Mouse (Mus musculus): ENCODE results near the gene Olfr281. TPM values are rescaled to one million over a fixed set of nuclear protein-coding genes. Genes with fewer than 3 reads are reported as not detected.

Olfr281 gene
- polyA plus RNA-seq, 1 experiment, result not detected

DNA sequence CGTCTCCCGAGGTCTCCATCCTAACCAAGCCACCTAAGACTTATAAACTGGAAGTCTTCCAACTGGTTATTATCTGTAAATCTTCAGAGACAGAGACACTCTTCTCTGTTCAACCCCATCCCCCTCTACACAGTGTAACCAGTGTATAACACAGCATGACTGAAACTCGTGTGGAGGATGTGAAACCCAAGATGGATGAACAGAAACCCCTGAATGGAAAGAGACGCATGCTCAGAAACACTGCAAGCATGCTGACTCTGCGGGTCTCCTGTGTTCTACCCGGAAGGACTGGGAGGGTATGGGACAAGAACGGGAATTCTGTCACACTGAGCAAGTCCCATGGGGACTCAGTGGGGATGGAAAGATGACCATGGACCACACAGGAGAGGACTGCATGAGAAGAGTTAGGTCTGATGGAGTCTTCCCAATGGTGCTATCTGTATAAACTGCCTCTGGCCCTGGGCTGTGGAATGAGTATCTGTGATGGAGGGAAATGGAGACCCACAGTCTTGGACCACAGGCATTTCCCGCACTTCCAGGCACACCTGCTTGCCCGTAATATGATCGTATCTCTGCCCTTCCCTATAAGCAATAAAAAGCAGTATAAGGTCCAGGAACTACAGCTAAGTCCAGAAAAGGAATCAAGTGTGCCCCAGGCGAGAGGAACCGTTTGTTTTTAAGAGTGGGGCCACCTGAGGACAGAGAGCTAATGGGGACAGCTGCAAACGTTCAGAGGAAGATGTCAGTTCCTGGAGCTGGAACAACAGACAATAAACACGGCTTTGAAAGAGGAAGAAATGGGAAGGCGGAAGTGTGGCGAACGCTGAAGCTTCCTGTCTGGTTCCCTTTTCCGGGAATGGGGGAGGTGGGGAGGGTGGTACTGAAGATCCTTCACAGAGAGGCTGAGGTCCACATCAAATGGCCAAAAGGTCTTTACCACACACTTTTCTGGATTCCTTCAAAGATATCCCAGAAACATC is 31.8 kb downstream of the Olfr281 start:
- TF ChIP-seq CTCF (IDR thresholded peaks at IDR 0.05; ENCODE audit: low read depth, low read length), result no peak
- TF ChIP-seq POLR2A (IDR thresholded peaks at IDR 0.05; ENCODE audit: borderline replicate concordance, low read depth, low read length), result no peak
- H3K4me1 ChIP-seq (ENCODE audit: control insufficient read depth, insufficient read depth, low read length), result peaks cover 14% of the 10 kb centered on the region
- H3K27ac ChIP-seq (ENCODE audit: insufficient read depth, low read depth, low read length), result peak overlapping the region; percentile 94
- peak overlapping the region; percentile 5; the same call in 1 of the 2 replicates for H3K4me3 ChIP-seq (ENCODE audit: insufficient read depth, low read length)

DNA sequence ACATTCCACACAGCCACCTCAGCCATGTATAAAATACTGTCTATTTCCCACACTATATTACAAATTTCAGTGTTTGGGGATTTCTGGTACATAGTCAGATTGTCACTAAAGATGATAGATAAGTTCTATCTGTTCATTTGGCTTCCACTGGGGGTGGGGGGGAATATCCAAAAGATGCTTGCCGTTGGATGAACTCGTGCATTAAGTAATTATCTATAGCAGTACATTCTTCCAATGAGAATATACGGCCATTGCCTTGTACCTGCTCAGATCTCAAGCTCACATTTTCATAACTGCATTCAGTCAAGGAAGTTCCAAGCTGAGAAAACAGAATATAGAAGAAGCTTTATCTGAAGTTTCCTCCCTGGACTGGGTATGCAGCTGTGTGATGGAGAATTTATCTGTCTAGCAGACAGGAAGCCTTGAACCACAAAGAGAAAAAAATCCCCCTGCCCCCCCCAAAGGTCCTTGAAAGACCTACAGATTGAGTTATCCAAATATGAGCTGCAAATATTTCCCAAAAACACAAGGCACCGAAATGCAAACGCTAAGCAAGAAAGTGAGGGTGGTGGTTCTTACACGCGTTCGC is 34.1 kb downstream of the Olfr281 start:
- Histone ChIP-seq H3K4me1 (ENCODE audit: control insufficient read depth, insufficient read depth, low read length) (peaks cover 14% of the 10 kb centered on the region), H3K27ac (ENCODE audit: insufficient read depth, low read depth, low read length) (no peak overlapping the region), H3K4me3 (ENCODE audit: insufficient read depth, low read length) (no peak overlapping the region)
- TF ChIP-seq POLR2A (IDR thresholded peaks at IDR 0.05; ENCODE audit: borderline replicate concordance, low read depth, low read length), result no peak
- TF ChIP-seq CTCF (IDR thresholded peaks at IDR 0.05; ENCODE audit: low read depth, low read length), result no peak

GRCm38 (mm10) chr15:98491332-98491731 is 38.9 kb downstream of the Olfr281 start:
- H3K27ac ChIP-seq (ENCODE audit: insufficient read depth, low read depth, low read length), result no peak overlapping the region
- H3K4me3 ChIP-seq (ENCODE audit: insufficient read depth, low read length), result no peak overlapping the region
- no peak for TF ChIP-seq POLR2A (IDR thresholded peaks at IDR 0.05; ENCODE audit: borderline replicate concordance, low read depth, low read length)
- TF ChIP-seq CTCF (IDR thresholded peaks at IDR 0.05; ENCODE audit: low read depth, low read length), result no peak

GRCm38 (mm10) chr15:98492102-98492501 is 39.7 kb downstream of the Olfr281 start, which contains the start of gene Olfr279:
Olfr279 (plus strand) TSS chr15:98492402.
- H3K27ac ChIP-seq (ENCODE audit: insufficient read depth, low read depth, low read length), result no peak within 1 kb of the TSS
- TF ChIP-seq CTCF (IDR thresholded peaks at IDR 0.05; ENCODE audit: low read depth, low read length), result no peak
- TF ChIP-seq POLR2A (IDR thresholded peaks at IDR 0.05; ENCODE audit: borderline replicate concordance, low read depth, low read length), result no peak
- H3K4me1 ChIP-seq (ENCODE audit: control insufficient read depth, insufficient read depth, low read length), result no peaks in the 10 kb centered on the region
- H3K4me3 ChIP-seq (ENCODE audit: insufficient read depth, low read length), result no peak within 1 kb of the TSS

More at GRCm38 (mm10) chr15:98491332-98491731, 38.9 kb downstream of the Olfr281 start:
- no peaks in the 10 kb centered on the region for H3K4me1 ChIP-seq (ENCODE audit: control insufficient read depth, insufficient read depth, low read length)

DNA sequence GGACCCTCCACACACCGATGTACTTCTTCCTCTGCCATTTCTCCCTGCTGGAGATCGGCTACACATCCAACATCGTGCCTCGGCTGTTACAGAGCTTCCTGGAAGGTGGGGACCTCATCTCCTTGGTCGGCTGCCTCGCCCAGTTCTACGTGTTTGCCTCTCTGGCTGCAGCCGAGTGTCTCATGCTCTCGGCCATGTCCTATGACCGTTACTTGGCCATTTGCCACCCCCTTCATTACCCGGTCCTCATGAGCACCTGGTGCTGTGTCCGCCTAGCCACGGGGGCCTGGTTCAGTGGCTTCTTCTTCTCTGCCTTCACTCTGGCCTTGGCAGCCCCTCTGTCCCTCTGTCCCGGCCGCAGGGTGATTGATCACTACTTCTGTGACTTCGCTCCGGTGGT is 45.2 kb downstream of the Olfr281 start:
- Histone ChIP-seq H3K27ac (ENCODE audit: insufficient read depth, low read depth, low read length) (no peak overlapping the region), H3K4me1 (ENCODE audit: control insufficient read depth, insufficient read depth, low read length) (no peaks in the 10 kb centered on the region), H3K4me3 (ENCODE audit: insufficient read depth, low read length) (no peak overlapping the region)
- TF ChIP-seq POLR2A (IDR thresholded peaks at IDR 0.05; ENCODE audit: borderline replicate concordance, low read depth, low read length), result no peak
- TF ChIP-seq CTCF (IDR thresholded peaks at IDR 0.05; ENCODE audit: low read depth, low read length), result no peak

- no peak for TF ChIP-seq POLR2A (IDR thresholded peaks at IDR 0.05; ENCODE audit: borderline replicate concordance, low read depth, low read length)
- TF ChIP-seq CTCF (IDR thresholded peaks at IDR 0.05; ENCODE audit: low read depth, low read length), result no peak
- Histone ChIP-seq H3K4me1 (ENCODE audit: control insufficient read depth, insufficient read depth, low read length) (peaks cover 15% of the 10 kb centered on the region), H3K4me3 (ENCODE audit: insufficient read depth, low read length) (no peak overlapping the region), H3K27ac (ENCODE audit: insufficient read depth, low read depth, low read length) (no peak overlapping the region)
Measured at GRCm38 (mm10) chr15:98503317-98503716, 50.9 kb downstream of the Olfr281 start.

DNA sequence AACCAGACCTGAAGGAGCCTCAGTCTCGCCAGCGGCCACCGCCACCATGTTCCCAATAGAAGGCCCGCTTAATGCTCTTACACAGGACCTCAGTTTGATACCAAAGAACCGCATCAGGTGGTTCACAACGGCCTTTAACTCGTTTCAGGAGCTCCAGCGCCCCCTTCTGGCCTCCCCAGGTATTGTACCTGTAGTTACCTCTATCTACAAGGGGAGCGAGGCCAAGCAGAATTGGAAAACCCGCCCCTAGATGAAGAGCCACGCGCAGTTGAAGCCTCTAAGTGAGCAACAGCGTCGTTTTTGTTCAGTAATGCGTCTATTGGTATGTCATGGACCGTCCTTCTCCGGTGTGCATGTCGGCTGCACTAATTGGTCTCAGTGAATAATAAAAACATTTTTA is 52.1 kb downstream of the Olfr281 start:
- H3K27ac ChIP-seq (ENCODE audit: insufficient read depth, low read depth, low read length), result no peak overlapping the region
- TF ChIP-seq POLR2A (IDR thresholded peaks at IDR 0.05; ENCODE audit: borderline replicate concordance, low read depth, low read length) (no peak), CTCF (IDR thresholded peaks at IDR 0.05; ENCODE audit: low read depth, low read length) (peak; percentile 80)
- peaks cover 15% of the 10 kb centered on the region for H3K4me1 ChIP-seq (ENCODE audit: control insufficient read depth, insufficient read depth, low read length)
- no peak overlapping the region for H3K4me3 ChIP-seq (ENCODE audit: insufficient read depth, low read length)

DNA sequence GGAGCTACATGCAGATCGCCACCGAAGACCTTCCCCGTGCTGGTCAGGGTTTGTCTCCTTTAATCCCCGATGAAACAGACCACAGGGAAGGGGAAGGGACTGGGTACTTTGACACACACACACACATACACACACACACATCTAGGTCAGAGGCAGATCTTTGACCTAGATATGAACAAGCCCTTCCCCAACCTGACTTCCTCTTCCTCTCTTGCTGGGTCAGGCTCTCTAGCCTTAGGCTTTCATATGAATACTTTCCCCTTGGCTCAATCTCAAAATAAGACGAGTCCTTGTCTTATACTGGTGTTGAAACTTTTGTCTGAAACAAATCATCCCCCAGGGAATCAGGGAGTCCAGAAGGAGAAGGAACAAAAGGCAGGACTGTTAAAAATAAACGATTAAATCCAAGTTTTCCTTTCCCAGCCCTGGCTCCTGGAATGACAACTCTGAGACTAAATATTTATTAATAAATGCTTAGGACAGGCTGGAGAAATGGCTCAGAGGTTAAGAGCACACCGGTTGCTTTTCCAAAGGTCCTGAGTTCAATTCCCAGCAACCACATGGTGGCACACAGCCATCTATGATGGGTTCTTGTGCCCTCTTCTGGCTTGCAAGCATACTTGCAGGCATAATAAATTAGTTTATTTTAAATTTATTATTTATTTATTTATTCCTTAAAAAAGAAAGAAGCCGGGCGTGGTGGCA is 54.0 kb downstream of the Olfr281 start:
- Histone ChIP-seq H3K4me1 (ENCODE audit: control insufficient read depth, insufficient read depth, low read length) (peaks cover 21% of the 10 kb centered on the region), H3K27ac (ENCODE audit: insufficient read depth, low read depth, low read length) (peak overlapping the region; percentile 57), H3K4me3 (ENCODE audit: insufficient read depth, low read length) (no peak overlapping the region)
- TF ChIP-seq CTCF (IDR thresholded peaks at IDR 0.05; ENCODE audit: low read depth, low read length), result peak; percentile 19; the same call in 1 of the 2 replicates
- TF ChIP-seq POLR2A (IDR thresholded peaks at IDR 0.05; ENCODE audit: borderline replicate concordance, low read depth, low read length), result no peak

GRCm38 (mm10) chr15:98507321-98507720 is 54.9 kb downstream of the Olfr281 start:
- Histone ChIP-seq H3K4me1 (ENCODE audit: control insufficient read depth, insufficient read depth, low read length) (peaks cover 30% of the 10 kb centered on the region), H3K27ac (ENCODE audit: insufficient read depth, low read depth, low read length) (no peak overlapping the region), H3K4me3 (ENCODE audit: insufficient read depth, low read length) (no peak overlapping the region)
- TF ChIP-seq CTCF (IDR thresholded peaks at IDR 0.05; ENCODE audit: low read depth, low read length), result no peak
- no peak for TF ChIP-seq POLR2A (IDR thresholded peaks at IDR 0.05; ENCODE audit: borderline replicate concordance, low read depth, low read length)
